Mouse (Mus musculus) adrenal gland, postnatal 14 days (tissue): Measurements from ENCODE around the gene Ifitm3. TPM values are rescaled to one million over a fixed set of nuclear protein-coding genes. Genes with fewer than 3 reads are reported as not detected.
A peak's percentile ranks its signal among the peaks of the same experiment; 100 is the strongest.

Source experiments
- DNase-seq: peaks from one replicate; pipeline ENCODE4 v3.0.0; 2021; ENCODE audit warnings: mixed read lengths
- long read RNA-seq, 2 experiments: library from polyadenylated mRNA; stranded (forward); transcript quantifications; one replicate each; pipeline ENCODE4 v2.0.0; 2021
- total RNA-seq: library from RNA; stranded (reverse); gene quantifications from 2 replicates; pipeline ENCODE4 v1.2.3, GENCODE M21; 2021

Ifitm3 gene
- total RNA-seq: 124 and 169 TPM in 2 replicates
- long read RNA-seq, experiment 1, transcript Ifitm3-201 (2 exons, 678 nt): major isoform, 77 of 78 reads
- long read RNA-seq, experiment 1, partial matches to known transcripts: 0 of 78 reads
- long read RNA-seq, experiment 1, other reads (novel, unspliced or antisense): 1 of 78 reads
- long read RNA-seq, experiment 2, transcript Ifitm3-201 (2 exons, 678 nt): major isoform, 132 of 141 reads
- long read RNA-seq, experiment 2, partial matches to known transcripts: 9 of 141 reads
- long read RNA-seq, experiment 2, other reads (novel, unspliced or antisense): 0 of 141 reads

GRCm38 (mm10) chr7:141010593-141010992 lies at the start of gene Ifitm3:
Gene Ifitm3, minus strand, starts transcription at chr7:141010770.
- peak; percentile 69 for DNase-seq

- DNase-seq: no peak
Measured at GRCm38 (mm10) chr7:141059929-141060328, 49.4 kb upstream of the Ifitm3 start.

- no peak for DNase-seq
Measured at GRCm38 (mm10) chr7:141058601-141059341, 48.2 kb upstream of the Ifitm3 start.

- DNase-seq: no peak
Measured at GRCm38 (mm10) chr7:141057541-141057940, 47.0 kb upstream of the Ifitm3 start.

- DNase-seq: no peak
Measured at GRCm38 (mm10) chr7:141056976-141057375, 46.4 kb upstream of the Ifitm3 start.

- no peak for DNase-seq
Measured at GRCm38 (mm10) chr7:141055785-141056184, 45.2 kb upstream of the Ifitm3 start.

- no peak for DNase-seq
Measured at GRCm38 (mm10) chr7:141052421-141052820, 41.9 kb upstream of the Ifitm3 start.

GRCm38 (mm10) chr7:141052016-141052415 lies 41.4 kb upstream of the Ifitm3 start:
- DNase-seq: no peak

GRCm38 (mm10) chr7:141051060-141051685 lies 40.6 kb upstream of the Ifitm3 start:
- DNase-seq: no peak

- DNase-seq: no peak
Measured at GRCm38 (mm10) chr7:141049326-141049725, 38.8 kb upstream of the Ifitm3 start.

- peak; percentile 95 for DNase-seq
Measured at GRCm38 (mm10) chr7:141048226-141049218, 38.0 kb upstream of the Ifitm3 start.

GRCm38 (mm10) chr7:141047581-141048225 lies 37.1 kb upstream of the Ifitm3 start:
- DNase-seq: peak; percentile 82

- DNase-seq: no peak
Measured at GRCm38 (mm10) chr7:141046931-141047580, 36.5 kb upstream of the Ifitm3 start.

- DNase-seq: no peak
Measured at GRCm38 (mm10) chr7:141042539-141042938, 32.0 kb upstream of the Ifitm3 start.

GRCm38 (mm10) chr7:141041661-141042060 lies 31.1 kb upstream of the Ifitm3 start:
- DNase-seq: peak; percentile 85

- DNase-seq: peak; percentile 37
Measured at GRCm38 (mm10) chr7:141040867-141041606, 30.5 kb upstream of the Ifitm3 start.

GRCm38 (mm10) chr7:141039386-141040107 lies 29.0 kb upstream of the Ifitm3 start:
- DNase-seq: no peak

GRCm38 (mm10) chr7:141038090-141039032 lies 27.8 kb upstream of the Ifitm3 start:
- DNase-seq: no peak
